Comparison of ENCODE assay signal across 9 mouse cellular contexts in genomic region chr12:32637400-32638100, GRCm38 (mm10).
DNase-seq lines count a peak whose midpoint lies in the region; ATAC-seq and TF ChIP-seq lines count a peak whose summit lies in the region.
"Had no signal": no experiment of that assay in that cellular context is flagged by ENCODE, and none has a peak within 500 bp of the region (broad histone marks: within the 10 kb centered on the region; RNA-seq: fewer than 3 reads in every experiment).

No protein-coding gene starts in this region.

- 3% methylated on average over 8 of the region's 8 CpGs for WGBS in kidney, adult 2 months
- WGBS in heart, postnatal 0 days = 5% methylated on average over 8 of the region's 8 CpGs
- 1% methylated on average over 8 of the region's 8 CpGs for WGBS in lung, embryonic 15.5 days

- no peak overlapping the region for H3K9ac ChIP-seq in heart, postnatal 0 days (replicated peaks; ENCODE audit: low read depth, low read length)
- H3K9ac ChIP-seq in lung, embryonic 15.5 days = no peak overlapping the region
- H3K9ac ChIP-seq: liver, embryonic 15.5 days had no signal

- H3K27me3 ChIP-seq in kidney, adult 2 months (replicated peaks; ENCODE audit: control insufficient read depth, insufficient read depth, low read length) = no peaks in the 10 kb centered on the region
- peaks cover 4% of the 10 kb centered on the region; the same call in 1 of the 2 replicates for H3K27me3 ChIP-seq in heart, postnatal 0 days (ENCODE audit: control insufficient read depth, insufficient read depth, low read length)
- no peaks in the 10 kb centered on the region for H3K27me3 ChIP-seq in lung, embryonic 15.5 days
- H3K27me3 ChIP-seq: liver, embryonic 15.5 days had no signal

- no peaks in the 10 kb centered on the region for H3K4me1 ChIP-seq in kidney, adult 2 months (ENCODE audit: control insufficient read depth, insufficient read depth, low read length)
- no peaks in the 10 kb centered on the region for H3K4me1 ChIP-seq in heart, postnatal 0 days (ENCODE audit: control insufficient read depth, insufficient read depth)
- H3K4me1 ChIP-seq in lung, embryonic 15.5 days = no peaks in the 10 kb centered on the region
- H3K4me1 ChIP-seq: liver, embryonic 15.5 days had no signal

- H3K4me3 ChIP-seq in kidney, adult 2 months (ENCODE audit: insufficient read depth, low read depth, low read length) = no peak overlapping the region
- no peak overlapping the region for H3K4me3 ChIP-seq in heart, postnatal 0 days (ENCODE audit: low read depth, low read length)
- no peak overlapping the region for H3K4me3 ChIP-seq in lung, embryonic 15.5 days
- H3K4me3 ChIP-seq: liver, embryonic 15.5 days had no signal

- no peaks in the 10 kb centered on the region for H3K36me3 ChIP-seq in kidney, adult 2 months (ENCODE audit: control insufficient read depth, insufficient read depth, low read length)
- no peaks in the 10 kb centered on the region for H3K36me3 ChIP-seq in heart, postnatal 0 days (replicated peaks; ENCODE audit: control insufficient read depth, insufficient read depth, low read length)
- H3K36me3 ChIP-seq in lung, embryonic 15.5 days = no peaks in the 10 kb centered on the region
- H3K36me3 ChIP-seq: liver, embryonic 15.5 days had no signal

- no peaks in the 10 kb centered on the region for H3K9me3 ChIP-seq in heart, postnatal 0 days (replicated peaks; ENCODE audit: control insufficient read depth, low read length)
- H3K9me3 ChIP-seq in lung, embryonic 15.5 days = no peaks in the 10 kb centered on the region
- H3K9me3 ChIP-seq: liver, embryonic 15.5 days had no signal

- ATAC-seq in heart, postnatal 0 days (ENCODE audit: insufficient read depth, low read depth) = no peak
- no peak for ATAC-seq in lung, embryonic 15.5 days (ENCODE audit: borderline replicate concordance, extremely low read depth, low FRiP score, low TSS enrichment)

- DNase-seq in kidney, adult 2 months = peak; percentile 68
- DNase-seq in kidney, adult 11 months = no peak
- peak; percentile 74 for DNase-seq in CD4-positive, CD25-positive, alpha-beta regulatory T cell, adult 2 months (ENCODE audit: low read depth, low spot score)
- peak; percentile 37 for DNase-seq in c-Kit-positive CD71-positive TER-119-positive erythroid progenitor cells, embryonic 14.5 days (ENCODE audit: low spot score)
- peak; percentile 56 for DNase-seq in heart, postnatal 0 days (ENCODE audit: low spot score)
- peak; percentile 3 for DNase-seq in right cerebral cortex, postnatal 4 days
- no peak for DNase-seq in spleen, adult 18-20 months

- H3K4me2 ChIP-seq in heart, postnatal 0 days (ENCODE audit: low read depth, low read length) = no peak overlapping the region
- 0 out of 2 replicates have a peak overlapping the region, but pooled peaks have one; percentile 26 for H3K4me2 ChIP-seq in lung, embryonic 15.5 days
- H3K4me2 ChIP-seq: liver, embryonic 15.5 days had no signal

- TF ChIP-seq EP300 in heart, postnatal 0 days (IDR thresholded peaks at IDR 0.05; ENCODE audit: low read depth) = no peak

- no peak overlapping the region for H3K27ac ChIP-seq in kidney, adult 2 months (ENCODE audit: insufficient read depth, low read depth, low read length)
- no peak overlapping the region for H3K27ac ChIP-seq in heart, postnatal 0 days (ENCODE audit: low read depth)
- H3K27ac ChIP-seq in lung, embryonic 15.5 days = no peak overlapping the region
- H3K27ac ChIP-seq: liver, embryonic 15.5 days had no signal

- no peak for TF ChIP-seq POLR2A in kidney, adult 2 months (IDR thresholded peaks at IDR 0.05; ENCODE audit: low read depth, low read length)

- TF ChIP-seq CTCF in kidney, adult 2 months (conservative IDR thresholded peaks at IDR 0.05; ENCODE audit: insufficient read depth, insufficient read length, low read depth, low read length) = 0 out of 2 replicates have a peak, but pooled peaks have one; percentile 17
- peak; percentile 71 for TF ChIP-seq CTCF in heart, postnatal 0 days (IDR thresholded peaks at IDR 0.05; ENCODE audit: low read depth)

Comparison
In these comparisons a context has a peak if more than half of its experiments do, and no peak if none do; other contexts are left out.
1. DNase-seq: peak in kidney, adult 2 months (single experiment), CD4-positive, CD25-positive, alpha-beta regulatory T cell, adult 2 months (single experiment), c-Kit-positive CD71-positive TER-119-positive erythroid progenitor cells, embryonic 14.5 days (single experiment), heart, postnatal 0 days (single experiment) and right cerebral cortex, postnatal 4 days (single experiment); none in kidney, adult 11 months (single experiment) and spleen, adult 18-20 months (0 of 2).